24 mouse cellular contexts compared by ENCODE assay signal in genomic region chr2:115067489-115068163, GRCm38 (mm10).
A peak's percentile ranks its signal among the peaks of the same experiment; 100 is the strongest.
DNase-seq lines count a peak whose midpoint lies in the region; ATAC-seq and TF ChIP-seq lines count a peak whose summit lies in the region.
"Had no signal": no experiment of that assay in that cellular context is flagged by ENCODE, and none has a peak within 500 bp of the region (broad histone marks: within the 10 kb centered on the region; RNA-seq: fewer than 3 reads in every experiment).

No protein-coding gene starts in this region.

- H3K9ac ChIP-seq in kidney, postnatal 0 days (ENCODE audit: low read depth, low read length) = no peak overlapping the region
- H3K9ac ChIP-seq in hindbrain, embryonic 12.5 days = no peak overlapping the region
- H3K9ac ChIP-seq: forebrain, embryonic 13.5 days; heart, embryonic 13.5 days had no signal

- H3K27me3 ChIP-seq in kidney, postnatal 0 days (ENCODE audit: insufficient read depth, low read length) = no peaks in the 10 kb centered on the region
- no peaks in the 10 kb centered on the region for H3K27me3 ChIP-seq in kidney, adult 2 months (replicated peaks; ENCODE audit: control insufficient read depth, insufficient read depth, low read length)
- no peaks in the 10 kb centered on the region for H3K27me3 ChIP-seq in hindbrain, embryonic 12.5 days
- H3K27me3 ChIP-seq: CH12.LX; forebrain, embryonic 13.5 days; heart, embryonic 13.5 days had no signal

- H3K4me2 ChIP-seq in kidney, postnatal 0 days (ENCODE audit: low read length) = no peak overlapping the region
- no peak overlapping the region for H3K4me2 ChIP-seq in hindbrain, embryonic 12.5 days (replicated peaks)
- H3K4me2 ChIP-seq: forebrain, embryonic 13.5 days; heart, embryonic 13.5 days had no signal

- 25% methylated on average over 8 of the region's 8 CpGs for WGBS in kidney, postnatal 0 days
- 25% methylated on average over 8 of the region's 8 CpGs for WGBS in kidney, adult 2 months
- WGBS in hindbrain, embryonic 12.5 days = 38% methylated on average over 8 of the region's 8 CpGs

- no peak overlapping the region for H3K27ac ChIP-seq in kidney, postnatal 0 days
- H3K27ac ChIP-seq in kidney, adult 2 months (ENCODE audit: insufficient read depth, low read depth, low read length) = no peak overlapping the region
- peak overlapping the region; percentile 66 for H3K27ac ChIP-seq in hindbrain, embryonic 12.5 days
- H3K27ac ChIP-seq: forebrain, embryonic 13.5 days; gastrocnemius, adult 2 months; heart, embryonic 13.5 days had no signal

- ATAC-seq in kidney, postnatal 0 days (replicated peaks; ENCODE audit: low FRiP score, low read depth) = no peak
- peak; percentile 73 for ATAC-seq in hindbrain, embryonic 12.5 days (ENCODE audit: low FRiP score)
- ATAC-seq: forebrain, embryonic 13.5 days; midbrain, embryonic 16.5 days; Patski had no signal

- no peak overlapping the region for H3K4me3 ChIP-seq in kidney, postnatal 0 days (replicated peaks; ENCODE audit: low read depth, low read length)
- H3K4me3 ChIP-seq in kidney, adult 2 months (ENCODE audit: insufficient read depth, low read depth, low read length) = no peak overlapping the region
- no peak overlapping the region for H3K4me3 ChIP-seq in hindbrain, embryonic 12.5 days
- H3K4me3 ChIP-seq: forebrain, embryonic 13.5 days; gastrocnemius, adult 2 months; heart, embryonic 13.5 days had no signal

- H3K4me1 ChIP-seq in kidney, postnatal 0 days (replicated peaks; ENCODE audit: insufficient read depth, low read length) = no peaks in the 10 kb centered on the region
- H3K4me1 ChIP-seq in kidney, adult 2 months (ENCODE audit: control insufficient read depth, insufficient read depth, low read length) = no peaks in the 10 kb centered on the region
- H3K4me1 ChIP-seq in hindbrain, embryonic 12.5 days = peaks cover 4% of the 10 kb centered on the region
- H3K4me1 ChIP-seq: heart, embryonic 13.5 days had no signal

- DNase-seq in kidney, postnatal 0 days (ENCODE audit: low spot score) = peak; percentile 39
- DNase-seq in kidney, adult 2 months = no peak
- peak; percentile 41 for DNase-seq in embryo, embryonic 10.5 days (ENCODE audit: low spot score)
- DNase-seq in mesoderm, embryonic 11.5 days (ENCODE audit: low read depth, low spot score) = peak; percentile 59
- DNase-seq in cerebellum, postnatal 36 days = no peak
- DNase-seq in right cerebral cortex, postnatal 36 days (ENCODE audit: low spot score in 2 of 2) = no peak
- no peak for DNase-seq in adrenal gland, adult 2 months
- DNase-seq: adrenal gland, postnatal 10 days; B cell, adult 2 months; cerebellum, adult 2 months; cerebellum, postnatal 25 days; gastrocnemius, adult 2 months; heart, postnatal 14 days; kidney, adult 8-10 months; lung, postnatal 4 days; retina, postnatal 1 day; right cerebral cortex, postnatal 25 days had no signal

- no peak for TF ChIP-seq POLR2A in kidney, adult 2 months (IDR thresholded peaks at IDR 0.05; ENCODE audit: low read depth, low read length)

- no peak for TF ChIP-seq CTCF in kidney, postnatal 0 days (IDR thresholded peaks at IDR 0.05; ENCODE audit: low read depth)
- TF ChIP-seq CTCF in kidney, adult 2 months (conservative IDR thresholded peaks at IDR 0.05; ENCODE audit: insufficient read depth, insufficient read length, low read depth, low read length) = no peak

- no peaks in the 10 kb centered on the region for H3K9me3 ChIP-seq in kidney, postnatal 0 days (replicated peaks; ENCODE audit: low read length)
- H3K9me3 ChIP-seq in hindbrain, embryonic 12.5 days (replicated peaks) = no peaks in the 10 kb centered on the region
- H3K9me3 ChIP-seq: forebrain, embryonic 13.5 days; G1E; heart, embryonic 13.5 days had no signal

- H3K36me3 ChIP-seq in kidney, postnatal 0 days (ENCODE audit: insufficient read depth, low read length) = no peaks in the 10 kb centered on the region
- H3K36me3 ChIP-seq in kidney, adult 2 months (ENCODE audit: control insufficient read depth, insufficient read depth, low read length) = no peaks in the 10 kb centered on the region
- no peaks in the 10 kb centered on the region for H3K36me3 ChIP-seq in hindbrain, embryonic 12.5 days
- H3K36me3 ChIP-seq: G1E; heart, embryonic 13.5 days had no signal

Comparison
In these comparisons a context has a peak if more than half of its experiments do, and no peak if none do; other contexts are left out.
1. DNase-seq: peak in kidney, postnatal 0 days (single experiment), embryo, embryonic 10.5 days (single experiment) and mesoderm, embryonic 11.5 days (single experiment); none in kidney, adult 2 months (single experiment), cerebellum, postnatal 36 days (0 of 2), right cerebral cortex, postnatal 36 days (0 of 2) and adrenal gland, adult 2 months (single experiment).